11 mouse cellular contexts compared by ENCODE assay signal in the genomic region with DNA sequence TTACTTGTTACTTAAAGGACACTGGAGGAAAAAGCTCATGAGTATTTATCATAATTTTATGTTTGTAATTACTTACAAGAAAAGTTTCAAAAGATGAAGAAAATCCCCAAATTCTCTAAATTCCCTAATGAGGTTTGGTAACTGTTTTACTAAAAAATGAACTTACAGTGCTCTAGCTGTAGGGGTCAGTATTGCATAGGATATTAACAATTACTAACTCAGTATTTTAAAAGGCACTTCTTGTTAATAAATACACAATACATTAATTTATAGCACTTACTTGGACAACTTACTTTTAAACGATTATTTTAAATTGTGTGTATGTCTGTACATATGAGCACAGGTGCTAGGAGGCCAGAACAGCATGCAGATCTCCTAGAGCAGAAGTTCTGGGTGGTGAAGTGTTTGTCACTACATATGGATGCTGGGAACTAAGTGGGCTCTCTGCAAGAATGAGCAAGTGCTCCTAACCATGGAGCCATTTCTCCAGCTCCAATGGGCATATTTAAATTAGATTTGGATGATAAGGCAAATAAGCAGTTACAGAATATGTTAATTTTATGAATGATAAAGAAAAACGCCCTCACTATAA. TPM values are rescaled to one million over a fixed set of nuclear protein-coding genes. Genes with fewer than 3 reads are reported as not detected.
DNase-seq lines count a peak whose midpoint lies in the region; ATAC-seq lines count a peak whose summit lies in the region.
"Had no signal": no experiment of that assay in that cellular context is flagged by ENCODE, and none has a peak within 500 bp of the region (broad histone marks: within the 10 kb centered on the region; RNA-seq: fewer than 3 reads in every experiment).

No protein-coding gene starts in this region.

- whole genome bisulfite sequencing in embryonic facial prominence, embryonic 11.5 days: 78% methylated on average over 2 of the region's 2 CpGs
- 79% methylated on average over 2 of the region's 2 CpGs for WGBS in embryonic facial prominence, embryonic 10.5 days
- WGBS in lung, embryonic 16.5 days: 57% methylated on average over 2 of the region's 2 CpGs
- 70% methylated on average over 2 of the region's 2 CpGs for WGBS in forebrain, embryonic 15.5 days

- ATAC-seq in embryonic facial prominence, embryonic 11.5 days (replicated peaks; ENCODE audit: insufficient number of reproducible peaks, low FRiP score, low TSS enrichment, low read depth): no peak
- ATAC-seq in lung, embryonic 16.5 days (ENCODE audit: low read depth): 0 out of 2 replicates have a peak, but pooled peaks have one; percentile 26
- peak; percentile 81 for ATAC-seq in forebrain, embryonic 15.5 days (replicated peaks)

- no peaks in the 10 kb centered on the region for H3K4me1 ChIP-seq in embryonic facial prominence, embryonic 11.5 days (ENCODE audit: control insufficient read depth, insufficient read depth, low read length)
- no peaks in the 10 kb centered on the region for H3K4me1 ChIP-seq in embryonic facial prominence, embryonic 10.5 days
- no peaks in the 10 kb centered on the region for H3K4me1 ChIP-seq in lung, embryonic 16.5 days (replicated peaks; ENCODE audit: control insufficient read depth, insufficient read depth, low read length)
- no peaks in the 10 kb centered on the region for H3K4me1 ChIP-seq in forebrain, embryonic 15.5 days

- no peak overlapping the region for H3K4me2 ChIP-seq in embryonic facial prominence, embryonic 11.5 days (ENCODE audit: low read depth, low read length)
- no peak overlapping the region for H3K4me2 ChIP-seq in lung, embryonic 16.5 days (ENCODE audit: low read depth, low read length)
- H3K4me2 ChIP-seq in forebrain, embryonic 15.5 days (replicated peaks): no peak overlapping the region

- DNase-seq in embryonic facial prominence, embryonic 11.5 days (ENCODE audit: low spot score): peak; percentile 25
- no peak for DNase-seq in embryonic facial prominence, embryonic 10.5 days (ENCODE audit: low spot score)
- DNase-seq in lung, postnatal 10 days: no peak
- peak; percentile 36 for DNase-seq in retina, postnatal 1 day
- no peak for DNase-seq in thymus, postnatal 10 days (ENCODE audit: low spot score in 2 of 2)
- no peak for DNase-seq in layer of hippocampus, postnatal 25 days (ENCODE audit: extremely low spot score in 1 of 2, low spot score in 1 of 2)
- DNase-seq: kidney, adult 18-20 months; right cerebral cortex, postnatal 25 days had no signal

- H3K27me3 ChIP-seq in embryonic facial prominence, embryonic 11.5 days (ENCODE audit: control insufficient read depth, insufficient read depth, low read length): no peaks in the 10 kb centered on the region
- no peaks in the 10 kb centered on the region for H3K27me3 ChIP-seq in embryonic facial prominence, embryonic 10.5 days (replicated peaks; ENCODE audit: low read depth, poor library complexity, severe bottlenecking)
- H3K27me3 ChIP-seq in lung, embryonic 16.5 days (ENCODE audit: control insufficient read depth, insufficient read depth, low read depth, low read length): no peaks in the 10 kb centered on the region
- H3K27me3 ChIP-seq in forebrain, embryonic 15.5 days: no peaks in the 10 kb centered on the region

- no peaks in the 10 kb centered on the region for H3K9me3 ChIP-seq in embryonic facial prominence, embryonic 11.5 days (replicated peaks; ENCODE audit: control insufficient read depth, low read length)
- no peaks in the 10 kb centered on the region for H3K9me3 ChIP-seq in embryonic facial prominence, embryonic 10.5 days
- H3K9me3 ChIP-seq in lung, embryonic 16.5 days (ENCODE audit: control insufficient read depth, low read length): no peaks in the 10 kb centered on the region
- H3K9me3 ChIP-seq in forebrain, embryonic 15.5 days: no peaks in the 10 kb centered on the region

- no peak overlapping the region for H3K27ac ChIP-seq in embryonic facial prominence, embryonic 11.5 days (replicated peaks; ENCODE audit: low read depth, low read length)
- no peak overlapping the region for H3K27ac ChIP-seq in embryonic facial prominence, embryonic 10.5 days (replicated peaks)
- no peak overlapping the region for H3K27ac ChIP-seq in lung, embryonic 16.5 days (ENCODE audit: low read length)
- H3K27ac ChIP-seq in forebrain, embryonic 15.5 days (replicated peaks): no peak overlapping the region
- H3K27ac ChIP-seq: macrophage had no signal

- H3K36me3 ChIP-seq in embryonic facial prominence, embryonic 11.5 days (replicated peaks; ENCODE audit: control insufficient read depth, insufficient read depth, low read depth, low read length): peaks cover 3% of the 10 kb centered on the region
- peaks cover 70% of the 10 kb centered on the region for H3K36me3 ChIP-seq in embryonic facial prominence, embryonic 10.5 days (replicated peaks)
- H3K36me3 ChIP-seq in lung, embryonic 16.5 days (ENCODE audit: control insufficient read depth, insufficient read depth, low read length): peaks cover 18% of the 10 kb centered on the region
- peaks cover 29% of the 10 kb centered on the region for H3K36me3 ChIP-seq in forebrain, embryonic 15.5 days

- no peak overlapping the region for H3K4me3 ChIP-seq in embryonic facial prominence, embryonic 11.5 days (ENCODE audit: low read depth, low read length)
- no peak overlapping the region for H3K4me3 ChIP-seq in embryonic facial prominence, embryonic 10.5 days
- no peak overlapping the region for H3K4me3 ChIP-seq in lung, embryonic 16.5 days (ENCODE audit: low read length)
- H3K4me3 ChIP-seq in forebrain, embryonic 15.5 days: no peak overlapping the region

- H3K9ac ChIP-seq in embryonic facial prominence, embryonic 11.5 days (replicated peaks; ENCODE audit: low read length): no peak overlapping the region
- no peak overlapping the region for H3K9ac ChIP-seq in lung, embryonic 16.5 days (ENCODE audit: low read length)
- H3K9ac ChIP-seq in forebrain, embryonic 15.5 days (replicated peaks): no peak overlapping the region

RNA-seq across cellular contexts. Expression of a gene that starts 21.5 kb away (rescaled TPM):
- polyA plus RNA-seq in embryonic facial prominence, embryonic 11.5 days (2014; fragmentation: Nextera tagmentation; extraction: Ambion mirVana): 50.4 and 58.0 TPM in 2 replicates
- 34.0 and 34.5 TPM in 2 replicates for polyA plus RNA-seq in embryonic facial prominence, embryonic 10.5 days (2016; fragmentation: Nextera tagmentation; extraction: Ambion mirVana)
- polyA plus RNA-seq in lung, embryonic 16.5 days (2015; fragmentation: Nextera tagmentation; extraction: Ambion mirVana): 31.3 and 33.5 TPM in 2 replicates
- polyA plus RNA-seq in forebrain, embryonic 15.5 days (2015; fragmentation: Nextera tagmentation; extraction: Ambion mirVana): 45.7 and 49.2 TPM in 2 replicates
- total RNA-seq in layer of hippocampus, postnatal 25 days (2021): 10 to 100 TPM; 60.0 to 62.3 TPM

Comparison
In these comparisons a context has a peak if more than half of its experiments do, and no peak if none do; other contexts are left out.
1. DNase-seq: peak in embryonic facial prominence, embryonic 11.5 days (single experiment) and retina, postnatal 1 day (single experiment); none in embryonic facial prominence, embryonic 10.5 days (single experiment), lung, postnatal 10 days (single experiment), thymus, postnatal 10 days (0 of 2) and layer of hippocampus, postnatal 25 days (0 of 2).